Mouse (Mus musculus) lung, embryonic 15.5 days (tissue): ENCODE measurements around the gene 4930518I15Rik. TPM values are rescaled to one million over a fixed set of nuclear protein-coding genes. Genes with fewer than 3 reads are reported as not detected.

ENCODE experiments used
- ATAC-seq: fragments of 200-750 bp; cut with Nextera tagmentation; 2 replicates; pipeline ENCODE4 v1.8.0; 2017; ENCODE audit warnings: moderate number of reproducible peaks, borderline replicate concordance; ENCODE audit not compliant: low FRiP score, low TSS enrichment; ENCODE audit errors: extremely low read depth
- H3K27ac ChIP-seq: fragments of 300-500 bp; sonication (generic); 2 replicates; pipeline ENCODE4 v1.5.1; 2015; ENCODE audit warnings: moderate library complexity, mild to moderate bottlenecking, inconsistent platforms
- H3K27me3 ChIP-seq: fragments of 300-500 bp; sonication (generic); 2 replicates; pipeline ENCODE4 v1.6.1; 2015; ENCODE audit warnings: inconsistent platforms
- H3K36me3 ChIP-seq: fragments of 300-500 bp; sonication (generic); 2 replicates; pipeline ENCODE4 v1.6.1; 2015; ENCODE audit warnings: inconsistent platforms
- H3K4me1 ChIP-seq: fragments of 300-500 bp; sonication (generic); 2 replicates; pipeline ENCODE4 v1.6.1; 2015; ENCODE audit warnings: inconsistent platforms
- H3K4me2 ChIP-seq: fragments of 300-500 bp; sonication (generic); 2 replicates; pipeline ENCODE4 v1.6.1; 2015; ENCODE audit warnings: inconsistent platforms, mild to moderate bottlenecking, moderate library complexity
- H3K4me3 ChIP-seq: fragments of 300-500 bp; sonication (generic); 2 replicates; pipeline ENCODE4 v1.5.1; 2015; ENCODE audit warnings: mild to moderate bottlenecking, inconsistent platforms
- H3K9ac ChIP-seq: fragments of 300-500 bp; sonication (generic); 2 replicates; pipeline ENCODE4 v1.6.1; 2015; ENCODE audit warnings: inconsistent platforms
- H3K9me3 ChIP-seq: fragments of 300-500 bp; sonication (generic); 2 replicates; pipeline ENCODE4 v1.6.1; 2016; ENCODE audit warnings: inconsistent platforms
- WGBS: fragments of 180-500 bp; shearing (Covaris S2); methylation state at CpG from one replicate; pipeline ENCODE4 v1.1.7; 2015; 5-methylcytosine and 5-hydroxymethylcytosine counted together
- polyA plus RNA-seq: library from polyadenylated mRNA; unstranded; fragments of >200 nt; fragmentation: Nextera tagmentation; extraction: Ambion mirVana; gene quantifications from 2 replicates; pipeline ENCODE4 v1.2.1, GENCODE M21; 2015

Gene 4930518I15Rik
- polyA plus RNA-seq, 1 experiment from 2014 or later, result 7.5 TPM

- ATAC-seq, result no peak
Observed at GRCm38 (mm10) chr2:156874047-156874759, 16.5 kb upstream of the 4930518I15Rik start.

GRCm38 (mm10) chr2:156873629-156874028, 15.9 kb upstream of the 4930518I15Rik start:
- Histone ChIP-seq H3K36me3 (peaks cover 58% of the 10 kb centered on the region), H3K27ac (no peak overlapping the region), H3K9me3 (no peaks in the 10 kb centered on the region), H3K9ac (no peak overlapping the region), H3K27me3 (no peaks in the 10 kb centered on the region), H3K4me3 (no peak overlapping the region), H3K4me1 (peaks cover 22% of the 10 kb centered on the region), H3K4me2 (no peak overlapping the region)
- ATAC-seq, result no peak
- 29% methylated on average over 5 of the region's 5 CpGs for WGBS

More at GRCm38 (mm10) chr2:156874047-156874759, 16.5 kb upstream of the 4930518I15Rik start:
- Histone ChIP-seq H3K9me3 (no peaks in the 10 kb centered on the region), H3K36me3 (peaks cover 53% of the 10 kb centered on the region), H3K9ac (no peak overlapping the region), H3K4me2 (no peak overlapping the region), H3K4me3 (no peak overlapping the region), H3K4me1 (peaks cover 22% of the 10 kb centered on the region), H3K27me3 (no peaks in the 10 kb centered on the region), H3K27ac (no peak overlapping the region)
- 85% methylated on average over 8 of the region's 8 CpGs for WGBS

GRCm38 (mm10) chr2:156870519-156870918, 12.8 kb upstream of the 4930518I15Rik start:
- Histone ChIP-seq H3K27ac (no peak overlapping the region), H3K36me3 (peaks cover 85% of the 10 kb centered on the region), H3K27me3 (no peaks in the 10 kb centered on the region), H3K4me3 (no peak overlapping the region), H3K9ac (no peak overlapping the region), H3K4me2 (no peak overlapping the region), H3K4me1 (peaks cover 17% of the 10 kb centered on the region), H3K9me3 (no peaks in the 10 kb centered on the region)
- 28% methylated on average over 6 of the region's 6 CpGs for WGBS
- no peak for ATAC-seq

GRCm38 (mm10) chr2:156869554-156869953, 11.8 kb upstream of the 4930518I15Rik start:
- Histone ChIP-seq H3K27me3 (no peaks in the 10 kb centered on the region), H3K27ac (no peak overlapping the region), H3K4me1 (peaks cover 24% of the 10 kb centered on the region), H3K4me3 (no peak overlapping the region), H3K9ac (no peak overlapping the region), H3K36me3 (peaks cover 85% of the 10 kb centered on the region), H3K4me2 (no peak overlapping the region), H3K9me3 (no peaks in the 10 kb centered on the region)
- 86% methylated on average over 7 of the region's 7 CpGs for WGBS
- ATAC-seq, result no peak

GRCm38 (mm10) chr2:156868994-156869393, 11.2 kb upstream of the 4930518I15Rik start:
- WGBS, result 73% methylated on average over 8 of the region's 8 CpGs
- no peak overlapping the region for H3K27ac ChIP-seq
- H3K9ac ChIP-seq, result no peak overlapping the region
- H3K4me2 ChIP-seq, result no peak overlapping the region
- H3K4me3 ChIP-seq, result no peak overlapping the region
- ATAC-seq, result no peak
- peaks cover 79% of the 10 kb centered on the region for H3K36me3 ChIP-seq
- H3K9me3 ChIP-seq, result no peaks in the 10 kb centered on the region
- H3K4me1 ChIP-seq, result peaks cover 30% of the 10 kb centered on the region
- H3K27me3 ChIP-seq, result no peaks in the 10 kb centered on the region

GRCm38 (mm10) chr2:156864481-156864880, 6.7 kb upstream of the 4930518I15Rik start:
- Histone ChIP-seq H3K36me3 (peaks cover 40% of the 10 kb centered on the region), H3K4me2 (peak overlapping the region; percentile 84), H3K9ac (no peak overlapping the region), H3K27me3 (no peaks in the 10 kb centered on the region), H3K4me3 (peak overlapping the region; percentile 100), H3K4me1 (peaks cover 33% of the 10 kb centered on the region), H3K27ac (peak overlapping the region; percentile 96; the same call in 1 of the 2 replicates), H3K9me3 (no peaks in the 10 kb centered on the region)
- no peak for ATAC-seq
- 58% methylated on average over 3 of the region's 3 CpGs for WGBS

GRCm38 (mm10) chr2:156863487-156864160, 5.9 kb upstream of the 4930518I15Rik start:
- peaks cover 31% of the 10 kb centered on the region for H3K4me1 ChIP-seq
- no peak; the same call in 1 of the 2 replicates for ATAC-seq
- H3K27ac ChIP-seq, result peak overlapping the region; percentile 96
- peak overlapping the region; percentile 84 for H3K4me2 ChIP-seq
- peaks cover 33% of the 10 kb centered on the region for H3K36me3 ChIP-seq
- under 1% methylated on average over 28 of the region's 28 CpGs for WGBS
- peak overlapping the region; percentile 100 for H3K4me3 ChIP-seq
- peak overlapping the region; percentile 99 for H3K9ac ChIP-seq
- no peaks in the 10 kb centered on the region for H3K9me3 ChIP-seq
- no peaks in the 10 kb centered on the region for H3K27me3 ChIP-seq

- no peaks in the 10 kb centered on the region for H3K9me3 ChIP-seq
- no peaks in the 10 kb centered on the region for H3K27me3 ChIP-seq
- ATAC-seq, result peak; percentile 96
- peak within 1 kb of the TSS; percentile 99 for H3K9ac ChIP-seq
- H3K27ac ChIP-seq, result peak within 1 kb of the TSS; percentile 96
- WGBS, result under 1% methylated on average over 97 of the region's 98 CpGs
- H3K4me1 ChIP-seq, result peaks cover 38% of the 10 kb centered on the region
- peak within 1 kb of the TSS; percentile 84 for H3K4me2 ChIP-seq
- H3K4me3 ChIP-seq, result peak within 1 kb of the TSS; percentile 100
- H3K36me3 ChIP-seq, result peaks cover 27% of the 10 kb centered on the region
Observed at GRCm38 (mm10) chr2:156862772-156863486, 5.2 kb upstream of the 4930518I15Rik start, which contains the start of gene Rab5if. Gene Rab5if (plus strand): TSS chr2:156863128.

GRCm38 (mm10) chr2:156862041-156862717, 4.4 kb upstream of the 4930518I15Rik start:
- H3K4me2 ChIP-seq, result peak overlapping the region; percentile 74
- H3K27me3 ChIP-seq, result no peaks in the 10 kb centered on the region
- under 1% methylated on average over 19 of the region's 19 CpGs for WGBS
- H3K9me3 ChIP-seq, result no peaks in the 10 kb centered on the region
- H3K27ac ChIP-seq, result peak overlapping the region; percentile 96
- peaks cover 45% of the 10 kb centered on the region for H3K4me1 ChIP-seq
- peak overlapping the region; percentile 76 for H3K9ac ChIP-seq
- peak overlapping the region; percentile 100 for H3K4me3 ChIP-seq
- ATAC-seq, result no peak
- H3K36me3 ChIP-seq, result peaks cover 21% of the 10 kb centered on the region

GRCm38 (mm10) chr2:156858671-156859070, 925 bp upstream of the 4930518I15Rik start:
- Histone ChIP-seq H3K9me3 (no peaks in the 10 kb centered on the region), H3K27ac (0 out of 2 replicates have a peak overlapping the region, but pooled peaks have one; percentile 12), H3K9ac (no peak overlapping the region), H3K27me3 (no peaks in the 10 kb centered on the region), H3K4me1 (peaks cover 30% of the 10 kb centered on the region), H3K4me3 (no peak overlapping the region), H3K4me2 (no peak overlapping the region), H3K36me3 (peaks cover 23% of the 10 kb centered on the region)
- WGBS, result 46% methylated on average over 7 of the region's 7 CpGs
- no peak for ATAC-seq

- Histone ChIP-seq H3K4me3 (no peak overlapping the region), H3K4me2 (no peak overlapping the region), H3K36me3 (peaks cover 28% of the 10 kb centered on the region), H3K9ac (no peak overlapping the region), H3K27me3 (no peaks in the 10 kb centered on the region), H3K9me3 (no peaks in the 10 kb centered on the region), H3K4me1 (peaks cover 28% of the 10 kb centered on the region), H3K27ac (peak overlapping the region; percentile 33; the same call in 1 of the 2 replicates)
- 43% methylated on average over 3 of the region's 3 CpGs for WGBS
- no peak for ATAC-seq
Observed at GRCm38 (mm10) chr2:156857385-156857791, 358 bp downstream of the 4930518I15Rik start.
